Mouse (Mus musculus) lung, embryonic 15.5 days (tissue): ENCODE measurements around the gene Wdsub1. TPM values are rescaled to one million over a fixed set of nuclear protein-coding genes. Genes with fewer than 3 reads are reported as not detected.
A peak's percentile ranks its signal among the peaks of the same experiment; 100 is the strongest.

Experiments
- ATAC-seq: fragments of 200-750 bp; cut with Nextera tagmentation; 2 replicates; pipeline ENCODE4 v1.8.0; 2017; ENCODE audit warnings: moderate number of reproducible peaks, borderline replicate concordance; ENCODE audit not compliant: low FRiP score, low TSS enrichment; ENCODE audit errors: extremely low read depth
- H3K27ac ChIP-seq: fragments of 300-500 bp; sonication (generic); 2 replicates; pipeline ENCODE4 v1.5.1; 2015; ENCODE audit warnings: moderate library complexity, mild to moderate bottlenecking, inconsistent platforms
- H3K27me3 ChIP-seq: fragments of 300-500 bp; sonication (generic); 2 replicates; pipeline ENCODE4 v1.6.1; 2015; ENCODE audit warnings: inconsistent platforms
- H3K36me3 ChIP-seq: fragments of 300-500 bp; sonication (generic); 2 replicates; pipeline ENCODE4 v1.6.1; 2015; ENCODE audit warnings: inconsistent platforms
- H3K4me1 ChIP-seq: fragments of 300-500 bp; sonication (generic); 2 replicates; pipeline ENCODE4 v1.6.1; 2015; ENCODE audit warnings: inconsistent platforms
- H3K4me2 ChIP-seq: fragments of 300-500 bp; sonication (generic); 2 replicates; pipeline ENCODE4 v1.6.1; 2015; ENCODE audit warnings: inconsistent platforms, mild to moderate bottlenecking, moderate library complexity
- H3K4me3 ChIP-seq: fragments of 300-500 bp; sonication (generic); 2 replicates; pipeline ENCODE4 v1.5.1; 2015; ENCODE audit warnings: mild to moderate bottlenecking, inconsistent platforms
- H3K9ac ChIP-seq: fragments of 300-500 bp; sonication (generic); 2 replicates; pipeline ENCODE4 v1.6.1; 2015; ENCODE audit warnings: inconsistent platforms
- H3K9me3 ChIP-seq: fragments of 300-500 bp; sonication (generic); 2 replicates; pipeline ENCODE4 v1.6.1; 2016; ENCODE audit warnings: inconsistent platforms
- WGBS: fragments of 180-500 bp; shearing (Covaris S2); methylation state at CpG from one replicate; pipeline ENCODE4 v1.1.7; 2015; 5-methylcytosine and 5-hydroxymethylcytosine counted together
- polyA plus RNA-seq: library from polyadenylated mRNA; unstranded; fragments of >200 nt; fragmentation: Nextera tagmentation; extraction: Ambion mirVana; gene quantifications from 2 replicates; pipeline ENCODE4 v1.2.1, GENCODE M21; 2015

The Wdsub1 gene
- 34.7 and 35.6 TPM in 2 replicates for polyA plus RNA-seq

DNA sequence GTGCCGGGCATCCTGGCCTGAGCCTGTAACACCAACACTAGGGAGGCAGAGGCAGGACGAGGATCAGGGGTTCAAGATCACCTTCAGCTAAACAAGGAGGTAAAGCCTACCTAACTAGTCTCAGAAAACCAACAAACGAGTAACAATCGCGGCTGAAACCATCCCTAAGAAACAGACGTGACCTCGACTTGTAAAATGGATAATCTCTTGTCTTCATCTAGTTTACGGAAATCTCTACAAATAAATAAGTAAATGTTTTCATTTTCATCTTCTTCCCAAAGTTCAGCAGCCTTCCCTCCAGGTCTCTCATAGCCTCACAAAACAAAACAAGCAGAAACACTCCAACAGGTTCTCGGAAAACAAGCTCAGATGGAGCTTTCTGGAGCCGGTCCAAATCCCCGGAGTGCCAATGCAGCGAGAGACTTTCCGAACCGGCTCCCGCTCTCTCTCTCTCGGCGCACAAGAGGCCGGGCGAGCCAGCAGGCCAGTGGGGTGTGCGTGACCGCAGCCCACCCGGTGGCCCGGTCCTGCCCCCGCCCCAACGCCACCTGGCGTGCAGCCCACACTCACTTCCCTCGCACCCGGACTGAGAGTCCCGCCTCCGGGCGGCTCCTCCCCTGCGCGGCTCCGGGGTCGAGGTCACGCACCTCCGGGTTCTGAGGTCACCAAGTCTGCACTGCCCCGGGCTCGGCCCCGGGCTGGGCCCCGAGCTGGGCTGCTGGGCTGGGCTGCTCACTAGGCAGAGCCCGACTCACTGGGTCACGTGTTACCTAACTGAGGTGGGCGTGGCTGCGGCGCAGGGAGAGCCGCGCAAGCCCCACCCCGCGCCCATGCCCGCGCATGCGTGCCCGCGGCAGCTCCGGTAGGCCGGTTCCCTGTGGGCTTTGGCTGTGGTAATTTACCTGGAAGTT lies at the start of gene Wdsub1:
Gene Wdsub1 (minus strand): TSS at position 761 of the 911 bp plus-strand sequence.
- H3K9ac ChIP-seq: peak within 1 kb of the TSS; percentile 71
- peak within 1 kb of the TSS; percentile 78 for H3K27ac ChIP-seq
- peak within 1 kb of the TSS; percentile 77 for H3K4me3 ChIP-seq
- peaks cover 12% of the 10 kb centered on the region for H3K4me1 ChIP-seq
- peak within 1 kb of the TSS; percentile 61 for H3K4me2 ChIP-seq
- H3K9me3 ChIP-seq: no peaks in the 10 kb centered on the region
- no peaks in the 10 kb centered on the region for H3K27me3 ChIP-seq
- no peaks in the 10 kb centered on the region for H3K36me3 ChIP-seq
- WGBS: 3% methylated on average over 57 of the region's 57 CpGs
- ATAC-seq: peak; percentile 97

GRCm38 (mm10) chr2:59913610-59914009 lies 31.2 kb upstream of the Wdsub1 start:
- WGBS: 89% methylated on average over 11 of the region's 11 CpGs
- Histone ChIP-seq H3K27me3 (no peaks in the 10 kb centered on the region), H3K27ac (no peak overlapping the region), H3K36me3 (peaks cover 57% of the 10 kb centered on the region), H3K9me3 (no peaks in the 10 kb centered on the region), H3K4me1 (no peaks in the 10 kb centered on the region), H3K9ac (no peak overlapping the region), H3K4me3 (no peak overlapping the region), H3K4me2 (no peak overlapping the region)
- no peak for ATAC-seq

DNA sequence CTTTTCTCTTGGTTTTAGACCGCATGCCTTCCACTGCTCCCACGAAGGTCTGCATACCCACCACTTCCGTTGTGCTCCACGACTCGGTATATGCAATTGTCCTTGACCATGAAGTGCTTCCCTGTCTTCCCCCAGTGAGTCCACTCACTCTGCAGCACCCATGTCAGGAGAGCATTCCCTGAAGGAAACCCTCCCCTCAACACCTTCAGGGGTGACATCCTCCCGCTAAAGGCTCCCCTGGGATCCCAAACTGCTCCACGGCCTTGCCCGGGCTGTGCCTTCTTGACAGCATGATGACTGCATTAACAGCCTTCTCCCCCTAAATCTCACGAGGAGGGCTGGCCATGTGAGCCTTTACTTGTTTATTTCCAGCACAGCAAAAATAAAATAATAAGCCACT lies 25.7 kb upstream of the Wdsub1 start:
- no peaks in the 10 kb centered on the region for H3K27me3 ChIP-seq
- H3K36me3 ChIP-seq: peaks cover 48% of the 10 kb centered on the region
- H3K4me1 ChIP-seq: no peaks in the 10 kb centered on the region
- no peaks in the 10 kb centered on the region for H3K9me3 ChIP-seq
- WGBS: 86% methylated on average over 9 of the region's 9 CpGs
- H3K9ac ChIP-seq: no peak overlapping the region
- ATAC-seq: no peak
- no peak overlapping the region for H3K4me3 ChIP-seq
- H3K4me2 ChIP-seq: no peak overlapping the region
- H3K27ac ChIP-seq: no peak overlapping the region

DNA sequence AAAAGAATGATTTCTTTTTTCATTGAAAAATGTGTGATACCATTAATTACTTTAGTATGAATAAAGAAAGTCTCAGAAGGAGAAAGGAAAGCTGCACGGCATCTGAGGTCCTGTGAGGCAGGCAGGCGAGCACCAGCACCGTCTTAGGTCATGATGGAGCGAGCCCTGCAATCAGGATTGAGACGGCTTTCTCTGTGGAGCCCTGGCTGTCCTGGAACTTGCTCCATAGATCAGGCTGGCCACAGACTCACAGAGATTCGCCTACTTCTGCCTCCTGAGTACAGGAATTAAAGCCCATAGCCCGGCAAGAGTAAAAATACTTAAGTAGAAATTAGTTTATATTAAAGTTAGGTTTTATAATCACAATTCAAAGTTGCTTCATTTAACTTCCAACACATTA lies 21.6 kb upstream of the Wdsub1 start:
- H3K9ac ChIP-seq: no peak overlapping the region
- no peak overlapping the region for H3K4me2 ChIP-seq
- 83% methylated on average over 7 of the region's 7 CpGs for WGBS
- H3K4me1 ChIP-seq: no peaks in the 10 kb centered on the region
- H3K9me3 ChIP-seq: no peaks in the 10 kb centered on the region
- H3K27ac ChIP-seq: no peak overlapping the region
- peaks cover 46% of the 10 kb centered on the region for H3K36me3 ChIP-seq
- no peaks in the 10 kb centered on the region for H3K27me3 ChIP-seq
- no peak for ATAC-seq
- no peak overlapping the region for H3K4me3 ChIP-seq

DNA sequence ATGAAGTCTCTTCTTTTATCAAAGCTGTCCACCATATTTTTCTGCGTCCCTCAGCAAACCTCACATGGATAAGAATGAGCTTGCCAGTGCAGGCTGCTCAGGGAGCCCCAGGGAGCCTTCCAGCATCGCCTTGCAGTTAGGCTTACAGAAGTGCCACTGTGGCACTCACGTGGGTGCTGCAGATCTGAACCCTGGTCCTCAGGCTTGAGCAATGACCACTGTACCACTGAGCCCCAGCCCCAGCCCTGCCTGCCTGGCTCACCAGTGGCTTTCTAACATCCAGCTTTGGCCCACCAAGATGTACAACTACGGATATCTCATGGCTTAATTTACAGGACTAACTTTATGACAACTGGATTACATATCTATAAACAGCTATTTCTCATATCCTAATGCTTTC lies 16.3 kb upstream of the Wdsub1 start:
- ATAC-seq: no peak
- Histone ChIP-seq H3K27me3 (no peaks in the 10 kb centered on the region), H3K9me3 (no peaks in the 10 kb centered on the region), H3K4me3 (no peak overlapping the region), H3K9ac (no peak overlapping the region), H3K27ac (no peak overlapping the region), H3K4me2 (no peak overlapping the region), H3K4me1 (peaks cover 11% of the 10 kb centered on the region; the same call in 1 of the 2 replicates), H3K36me3 (peaks cover 34% of the 10 kb centered on the region)
- WGBS: 90% methylated on average over 4 of the region's 4 CpGs

DNA sequence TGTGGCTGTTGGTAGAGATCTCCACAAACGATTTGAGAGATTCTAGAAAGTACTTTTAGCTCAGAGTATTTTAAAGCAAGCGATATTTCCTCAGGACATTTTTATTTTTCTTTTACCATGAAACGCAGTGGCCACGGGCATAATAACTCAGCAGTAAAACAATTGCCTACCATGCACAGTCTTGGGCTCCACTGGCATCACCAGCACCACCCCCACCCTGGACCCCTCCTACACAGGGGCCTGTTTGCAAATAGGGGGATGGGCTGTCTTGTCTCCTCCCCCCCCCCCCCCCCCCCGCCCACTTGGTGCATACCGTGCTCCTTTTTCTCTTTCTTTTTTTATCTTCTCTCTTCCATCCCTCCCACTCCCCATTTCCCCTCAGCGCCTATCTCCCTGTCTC lies 15.7 kb upstream of the Wdsub1 start:
- Histone ChIP-seq H3K9ac (no peak overlapping the region), H3K27ac (no peak overlapping the region), H3K36me3 (peaks cover 31% of the 10 kb centered on the region), H3K4me3 (no peak overlapping the region), H3K4me2 (no peak overlapping the region), H3K27me3 (no peaks in the 10 kb centered on the region), H3K4me1 (peaks cover 11% of the 10 kb centered on the region; the same call in 1 of the 2 replicates), H3K9me3 (no peaks in the 10 kb centered on the region)
- ATAC-seq: peak; percentile 46; the same call in 1 of the 2 replicates
- 89% methylated on average over 6 of the region's 7 CpGs for WGBS

- Histone ChIP-seq H3K9me3 (no peaks in the 10 kb centered on the region), H3K4me1 (peaks cover 11% of the 10 kb centered on the region; the same call in 1 of the 2 replicates), H3K36me3 (peaks cover 21% of the 10 kb centered on the region), H3K27ac (no peak overlapping the region; the same call in 1 of the 2 replicates), H3K4me2 (no peak overlapping the region), H3K9ac (no peak overlapping the region), H3K27me3 (no peaks in the 10 kb centered on the region), H3K4me3 (no peak overlapping the region)
- 52% methylated on average over 8 of the region's 8 CpGs for WGBS
- ATAC-seq: no peak
Observed at GRCm38 (mm10) chr2:59896837-59897236, 14.4 kb upstream of the Wdsub1 start.

DNA sequence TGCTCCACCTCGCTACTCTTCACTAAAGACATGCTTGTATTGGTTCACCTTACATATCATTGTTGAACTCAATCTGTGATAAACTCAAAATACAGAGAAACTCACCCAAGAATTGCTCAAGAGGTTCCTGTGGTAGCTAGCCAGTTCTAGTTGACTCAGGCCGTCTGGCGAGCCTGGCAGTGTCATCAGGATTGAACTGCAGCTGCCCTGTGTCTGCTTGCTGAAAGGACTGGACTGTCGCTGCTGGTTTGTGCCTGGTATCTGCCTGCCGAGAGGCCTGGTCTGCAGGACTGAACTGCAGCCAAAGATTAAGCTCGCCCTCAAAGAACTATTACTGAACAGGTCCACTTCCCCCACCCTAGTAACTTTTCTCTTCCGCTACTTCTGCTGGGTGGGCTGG lies 14.0 kb upstream of the Wdsub1 start:
- H3K4me1 ChIP-seq: peaks cover 11% of the 10 kb centered on the region; the same call in 1 of the 2 replicates
- WGBS: 60% methylated on average over 7 of the region's 7 CpGs
- no peak overlapping the region for H3K9ac ChIP-seq
- peaks cover 17% of the 10 kb centered on the region for H3K36me3 ChIP-seq
- ATAC-seq: peak; percentile 35; the same call in 1 of the 2 replicates
- no peaks in the 10 kb centered on the region for H3K9me3 ChIP-seq
- no peak overlapping the region for H3K4me3 ChIP-seq
- H3K27ac ChIP-seq: no peak overlapping the region; the same call in 1 of the 2 replicates
- H3K4me2 ChIP-seq: no peak overlapping the region
- no peaks in the 10 kb centered on the region for H3K27me3 ChIP-seq

GRCm38 (mm10) chr2:59889699-59890098 lies 7.3 kb upstream of the Wdsub1 start:
- Histone ChIP-seq H3K4me1 (no peaks in the 10 kb centered on the region), H3K9me3 (no peaks in the 10 kb centered on the region), H3K27ac (no peak overlapping the region), H3K9ac (no peak overlapping the region), H3K36me3 (no peaks in the 10 kb centered on the region), H3K4me3 (no peak overlapping the region), H3K4me2 (no peak overlapping the region), H3K27me3 (no peaks in the 10 kb centered on the region)
- ATAC-seq: no peak
- 81% methylated on average over 6 of the region's 6 CpGs for WGBS

DNA sequence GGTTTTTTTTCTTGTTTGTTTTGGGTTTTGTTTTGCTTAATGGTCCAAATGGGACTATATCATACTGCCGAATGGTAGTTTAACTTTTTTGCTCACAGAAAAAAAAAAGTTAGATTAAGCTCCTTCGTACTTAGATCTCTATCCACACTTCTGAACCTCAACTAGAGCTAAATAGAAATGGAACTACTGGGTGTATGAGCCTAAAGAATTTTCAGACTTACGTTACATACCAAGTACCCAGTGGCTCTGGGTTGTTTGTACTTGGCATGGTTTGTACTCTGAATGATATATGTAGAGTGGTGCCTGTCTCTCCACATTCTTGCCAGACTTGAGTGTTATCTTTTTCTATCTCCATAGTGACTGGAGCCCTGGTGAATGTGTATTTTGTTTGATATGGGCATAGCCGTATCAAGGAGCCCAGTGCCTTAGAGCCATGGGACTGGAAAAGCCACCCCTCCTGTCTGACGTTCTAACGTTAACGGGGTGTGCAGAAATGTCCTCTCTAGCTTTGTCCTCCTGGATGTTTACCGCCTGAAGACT lies 421 bp upstream of the Wdsub1 start:
- 0 out of 2 replicates have a peak overlapping the region, but pooled peaks have one; percentile 71 for H3K9ac ChIP-seq
- H3K4me2 ChIP-seq: peak overlapping the region; percentile 61
- 43% methylated on average over 8 of the region's 8 CpGs for WGBS
- no peaks in the 10 kb centered on the region for H3K36me3 ChIP-seq
- peak overlapping the region; percentile 77 for H3K4me3 ChIP-seq
- peak; percentile 40 for ATAC-seq
- peak overlapping the region; percentile 78; the same call in 1 of the 2 replicates for H3K27ac ChIP-seq
- peaks cover 12% of the 10 kb centered on the region for H3K4me1 ChIP-seq
- H3K27me3 ChIP-seq: no peaks in the 10 kb centered on the region
- no peaks in the 10 kb centered on the region for H3K9me3 ChIP-seq

GRCm38 (mm10) chr2:59881404-59881803 lies 987 bp downstream of the Wdsub1 start:
- Histone ChIP-seq H3K27me3 (no peaks in the 10 kb centered on the region), H3K27ac (no peak overlapping the region), H3K9ac (peak overlapping the region; percentile 71; the same call in 1 of the 2 replicates), H3K4me2 (peak overlapping the region; percentile 61), H3K36me3 (no peaks in the 10 kb centered on the region), H3K4me3 (peak overlapping the region; percentile 77), H3K9me3 (no peaks in the 10 kb centered on the region), H3K4me1 (peaks cover 12% of the 10 kb centered on the region)
- ATAC-seq: no peak
- 53% methylated on average over 6 of the region's 6 CpGs for WGBS

DNA sequence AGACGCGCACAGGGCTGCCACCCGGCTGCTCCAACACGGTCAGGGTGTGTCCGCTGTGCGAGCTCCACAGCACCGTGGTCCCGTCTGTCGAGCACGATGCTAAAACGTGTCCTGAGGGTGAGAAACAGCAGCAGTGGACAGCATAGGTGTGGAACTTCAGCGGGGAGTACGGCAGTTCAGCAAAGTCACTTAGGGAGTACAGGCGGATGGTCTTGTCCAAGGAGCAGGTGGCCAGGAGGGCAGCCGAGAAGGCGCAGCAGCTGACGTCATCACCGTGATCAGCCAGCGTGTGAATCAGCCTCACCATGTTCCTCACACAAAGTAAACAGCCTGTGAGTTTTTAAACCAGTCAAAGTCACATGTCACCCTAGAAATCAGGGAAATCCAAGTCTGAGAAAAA lies 4.2 kb downstream of the Wdsub1 start:
- no peak for ATAC-seq
- H3K4me3 ChIP-seq: no peak overlapping the region
- no peak overlapping the region for H3K4me2 ChIP-seq
- H3K27me3 ChIP-seq: no peaks in the 10 kb centered on the region
- no peak overlapping the region for H3K9ac ChIP-seq
- H3K36me3 ChIP-seq: 0 out of 2 replicates have a peak, but pooled peaks cover 3% of the 10 kb centered on the region
- peaks cover 11% of the 10 kb centered on the region for H3K4me1 ChIP-seq
- no peaks in the 10 kb centered on the region for H3K9me3 ChIP-seq
- H3K27ac ChIP-seq: no peak overlapping the region
- 68% methylated on average over 19 of the region's 19 CpGs for WGBS
